Mouse (Mus musculus): ENCODE data around the gene Vdr. TPM values are rescaled to one million over a fixed set of nuclear protein-coding genes. Genes with fewer than 3 reads are reported as not detected.

Vdr gene
- polyA plus RNA-seq, 1 experiment from 2014 or later: 2.6 TPM

GRCm38 (mm10) chr15:97814703-97815102 is 95.7 kb downstream of the Vdr start:
- no peak for TF ChIP-seq CTCF (IDR thresholded peaks at IDR 0.05)
- TF ChIP-seq EP300 (IDR thresholded peaks at IDR 0.05): no peak
- Histone ChIP-seq H3K4me2 (replicated peaks; ENCODE audit: low read depth, low read length) (no peak overlapping the region), H3K9me3 (ENCODE audit: low read length) (no peaks in the 10 kb centered on the region), H3K9ac (replicated peaks; ENCODE audit: low read depth) (peak overlapping the region; percentile 8; the same call in 1 of the 2 replicates), H3K4me1 (ENCODE audit: insufficient read depth, low read depth, low read length) (peaks cover 20% of the 10 kb centered on the region), H3K27me3 (replicated peaks; ENCODE audit: insufficient read depth, low read length) (no peaks in the 10 kb centered on the region), H3K36me3 (ENCODE audit: insufficient read depth, low read length) (peaks cover 10% of the 10 kb centered on the region), H3K27ac (ENCODE audit: low read length) (peak overlapping the region; percentile 57), H3K4me3 (ENCODE audit: low read depth, low read length) (no peak overlapping the region)
- no peak for ATAC-seq
- no peak for DNase-seq (ENCODE audit: low spot score)
- WGBS: 30% methylated on average over 5 of the region's 5 CpGs

GRCm38 (mm10) chr15:97813452-97814204 is 96.8 kb downstream of the Vdr start:
- Histone ChIP-seq H3K9ac (replicated peaks; ENCODE audit: low read depth) (no peak overlapping the region), H3K4me2 (replicated peaks; ENCODE audit: low read depth, low read length) (no peak overlapping the region), H3K4me1 (ENCODE audit: insufficient read depth, low read depth, low read length) (peaks cover 20% of the 10 kb centered on the region), H3K9me3 (ENCODE audit: low read length) (no peaks in the 10 kb centered on the region), H3K27ac (ENCODE audit: low read length) (no peak overlapping the region), H3K4me3 (ENCODE audit: low read depth, low read length) (no peak overlapping the region), H3K27me3 (replicated peaks; ENCODE audit: insufficient read depth, low read length) (no peaks in the 10 kb centered on the region), H3K36me3 (ENCODE audit: insufficient read depth, low read length) (peaks cover 20% of the 10 kb centered on the region)
- DNase-seq (ENCODE audit: low spot score) (no peak), ATAC-seq (peak; percentile 21; the same call in 1 of the 2 replicates)
- TF ChIP-seq CTCF (IDR thresholded peaks at IDR 0.05) (no peak), EP300 (IDR thresholded peaks at IDR 0.05) (no peak)
- 30% methylated on average over 21 of the region's 21 CpGs for WGBS

- Histone ChIP-seq H3K4me1 (ENCODE audit: insufficient read depth, low read depth, low read length) (peaks cover 20% of the 10 kb centered on the region), H3K9me3 (ENCODE audit: low read length) (no peaks in the 10 kb centered on the region), H3K4me2 (replicated peaks; ENCODE audit: low read depth, low read length) (no peak overlapping the region), H3K36me3 (ENCODE audit: insufficient read depth, low read length) (peaks cover 27% of the 10 kb centered on the region), H3K4me3 (ENCODE audit: low read depth, low read length) (no peak overlapping the region), H3K27ac (ENCODE audit: low read length) (peak overlapping the region; percentile 32; the same call in 1 of the 2 replicates), H3K27me3 (replicated peaks; ENCODE audit: insufficient read depth, low read length) (no peaks in the 10 kb centered on the region), H3K9ac (replicated peaks; ENCODE audit: low read depth) (no peak overlapping the region)
- TF ChIP-seq EP300 (IDR thresholded peaks at IDR 0.05) (no peak), CTCF (IDR thresholded peaks at IDR 0.05) (no peak)
- DNase-seq (ENCODE audit: low spot score) (no peak), ATAC-seq (no peak)
- 68% methylated on average over 7 of the region's 7 CpGs for WGBS
Observed at GRCm38 (mm10) chr15:97812875-97813274, 97.6 kb downstream of the Vdr start.

- no peak overlapping the region for H3K4me2 ChIP-seq (replicated peaks; ENCODE audit: low read depth, low read length)
- DNase-seq (ENCODE audit: low spot score) (no peak), ATAC-seq (peak; percentile 31)
- TF ChIP-seq EP300 (IDR thresholded peaks at IDR 0.05) (no peak), CTCF (IDR thresholded peaks at IDR 0.05) (no peak)
- no peak overlapping the region for H3K4me3 ChIP-seq (ENCODE audit: low read depth, low read length)
- WGBS: 46% methylated on average over 6 of the region's 6 CpGs
- peaks cover 20% of the 10 kb centered on the region for H3K4me1 ChIP-seq (ENCODE audit: insufficient read depth, low read depth, low read length)
- peaks cover 30% of the 10 kb centered on the region for H3K36me3 ChIP-seq (ENCODE audit: insufficient read depth, low read length)
- 0 out of 2 replicates have a peak overlapping the region, but pooled peaks have one; percentile 14 for H3K27ac ChIP-seq (ENCODE audit: low read length)
- no peaks in the 10 kb centered on the region for H3K9me3 ChIP-seq (ENCODE audit: low read length)
- no peaks in the 10 kb centered on the region for H3K27me3 ChIP-seq (replicated peaks; ENCODE audit: insufficient read depth, low read length)
- H3K9ac ChIP-seq (replicated peaks; ENCODE audit: low read depth): 0 out of 2 replicates have a peak overlapping the region, but pooled peaks have one; percentile 23
Observed at GRCm38 (mm10) chr15:97812126-97812525, 98.3 kb downstream of the Vdr start.

GRCm38 (mm10) chr15:97811307-97811706 is 99.1 kb downstream of the Vdr start:
- peaks cover 37% of the 10 kb centered on the region for H3K36me3 ChIP-seq (ENCODE audit: insufficient read depth, low read length)
- H3K9me3 ChIP-seq (ENCODE audit: low read length): no peaks in the 10 kb centered on the region
- H3K9ac ChIP-seq (replicated peaks; ENCODE audit: low read depth): no peak overlapping the region
- H3K4me1 ChIP-seq (ENCODE audit: insufficient read depth, low read depth, low read length): peaks cover 20% of the 10 kb centered on the region
- H3K4me3 ChIP-seq (ENCODE audit: low read depth, low read length): no peak overlapping the region
- no peak overlapping the region for H3K4me2 ChIP-seq (replicated peaks; ENCODE audit: low read depth, low read length)
- H3K27ac ChIP-seq (ENCODE audit: low read length): no peak overlapping the region
- H3K27me3 ChIP-seq (replicated peaks; ENCODE audit: insufficient read depth, low read length): no peaks in the 10 kb centered on the region
- DNase-seq (ENCODE audit: low spot score): no peak
- ATAC-seq: no peak
- no peak for TF ChIP-seq CTCF (IDR thresholded peaks at IDR 0.05)
- TF ChIP-seq EP300 (IDR thresholded peaks at IDR 0.05): no peak
- 89% methylated on average over 9 of the region's 9 CpGs for WGBS

- DNase-seq (ENCODE audit: low spot score): no peak
- ATAC-seq: no peak
- H3K4me2 ChIP-seq (replicated peaks; ENCODE audit: low read depth, low read length): no peak overlapping the region
- H3K27ac ChIP-seq (ENCODE audit: low read length): no peak overlapping the region
- TF ChIP-seq EP300 (IDR thresholded peaks at IDR 0.05) (no peak), CTCF (IDR thresholded peaks at IDR 0.05) (no peak)
- no peak overlapping the region for H3K4me3 ChIP-seq (ENCODE audit: low read depth, low read length)
- peaks cover 20% of the 10 kb centered on the region for H3K4me1 ChIP-seq (ENCODE audit: insufficient read depth, low read depth, low read length)
- 85% methylated on average over 5 of the region's 5 CpGs for WGBS
- no peaks in the 10 kb centered on the region for H3K9me3 ChIP-seq (ENCODE audit: low read length)
- H3K27me3 ChIP-seq (replicated peaks; ENCODE audit: insufficient read depth, low read length): no peaks in the 10 kb centered on the region
- peaks cover 37% of the 10 kb centered on the region for H3K36me3 ChIP-seq (ENCODE audit: insufficient read depth, low read length)
- no peak overlapping the region for H3K9ac ChIP-seq (replicated peaks; ENCODE audit: low read depth)
Observed at GRCm38 (mm10) chr15:97810399-97810798, 100.0 kb downstream of the Vdr start.

Data from lung, postnatal 0 days (tissue).